Mouse (Mus musculus): ENCODE data around the gene Bpifb6.

The Bpifb6 gene

DNA sequence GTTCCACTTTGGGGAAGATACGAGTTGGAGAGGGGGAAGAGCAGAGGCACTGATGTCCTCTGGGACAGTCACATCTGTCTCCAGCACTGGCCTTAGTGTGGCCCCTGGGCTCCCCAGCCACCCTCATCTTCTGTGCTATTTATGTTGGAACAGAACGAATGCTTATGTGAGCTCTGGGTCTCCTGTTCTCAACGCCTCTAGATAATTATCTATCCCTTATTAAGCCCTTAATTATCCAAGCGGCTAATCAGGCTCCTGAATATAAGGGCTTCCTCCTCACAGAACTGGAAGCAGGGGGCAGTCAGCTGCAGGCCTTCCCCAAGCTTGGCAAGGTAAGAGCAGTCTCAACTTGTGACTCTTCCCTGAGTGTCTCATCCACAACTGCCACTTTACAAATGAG is at the start of gene Bpifb6:
TSS of gene Bpifb6 (plus strand) at position 301 of the 400 bp plus-strand sequence.
- DNase-seq (ENCODE audit: low read depth), result no peak

DNA sequence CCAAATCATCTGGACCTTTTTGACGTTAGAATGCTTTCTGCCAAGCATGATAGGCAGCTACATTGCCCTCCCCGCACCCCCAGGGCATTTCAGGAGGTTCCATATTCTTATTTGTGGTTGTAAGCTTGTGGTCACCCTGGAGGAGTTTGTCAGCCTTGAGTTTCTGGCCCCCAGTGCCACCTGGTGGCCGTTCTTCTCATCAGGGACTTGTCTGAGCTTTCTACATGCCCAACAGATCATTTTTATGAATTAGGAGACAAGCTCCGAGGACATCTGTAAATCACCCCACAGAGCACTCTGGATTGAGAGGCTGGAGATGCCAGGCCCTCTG is 49.2 kb upstream of the Bpifb6 start:
- peak; percentile 40 for DNase-seq (ENCODE audit: low read depth)

DNA sequence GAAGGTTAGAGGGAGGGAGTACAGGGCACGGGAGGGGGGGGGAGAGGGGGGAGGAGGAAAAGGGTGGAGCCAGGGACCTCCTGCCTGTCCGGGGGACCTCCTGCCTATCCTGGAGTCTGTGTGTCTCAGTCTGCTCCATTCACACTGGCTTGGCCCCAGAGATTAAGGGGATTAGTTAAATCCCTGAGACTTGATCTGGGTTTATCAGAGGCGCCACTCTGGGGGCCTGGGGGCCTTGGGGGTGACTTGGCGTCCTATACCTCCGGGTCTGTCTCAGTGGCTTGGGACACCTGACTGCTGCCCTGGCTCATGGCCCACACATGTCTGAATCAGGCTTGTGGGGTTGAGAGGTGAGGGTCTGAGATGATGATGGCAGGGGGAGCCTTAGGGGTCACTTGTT is 46.6 kb upstream of the Bpifb6 start:
- no peak for DNase-seq (ENCODE audit: low read depth)

DNA sequence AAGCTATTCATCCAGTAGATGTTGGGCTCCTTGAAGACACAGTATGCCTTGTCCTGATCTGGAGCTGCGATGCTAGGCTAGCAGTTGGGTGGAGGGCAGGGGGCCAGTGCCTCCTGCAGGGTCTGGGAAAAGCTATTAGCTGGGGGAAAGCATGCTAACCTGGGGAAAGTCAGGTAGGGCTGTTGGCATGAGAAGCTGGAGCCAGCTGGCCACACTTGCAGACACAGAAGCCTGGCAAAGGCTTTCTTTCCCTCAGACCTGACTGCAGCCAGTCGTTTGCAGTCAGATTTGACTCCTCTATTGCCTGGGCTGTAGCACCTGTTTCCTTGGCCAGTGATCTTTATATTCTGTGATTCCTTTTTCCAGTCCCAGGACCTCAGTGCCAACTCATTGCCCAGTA is 40.6 kb upstream of the Bpifb6 start:
- DNase-seq (ENCODE audit: low read depth), result no peak

DNA sequence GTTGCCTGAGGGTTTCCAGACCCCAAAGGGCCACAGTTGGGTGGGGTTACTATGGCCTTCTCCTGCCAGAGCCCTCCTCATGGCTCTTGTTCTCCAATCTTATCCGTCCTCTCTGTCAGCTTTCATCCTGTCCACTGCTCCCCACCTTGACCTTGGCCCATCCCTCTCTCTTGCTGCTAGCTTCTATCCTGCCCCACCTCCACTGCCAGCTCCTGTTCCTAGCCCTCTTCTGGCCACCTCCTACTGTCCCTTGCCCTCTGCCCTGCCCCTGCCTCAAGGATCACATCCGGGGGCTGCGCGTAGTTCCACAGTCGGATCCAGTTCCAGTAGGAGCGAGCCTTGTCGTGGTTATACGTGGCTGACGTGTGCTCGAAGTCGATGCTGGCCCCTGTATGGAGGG is 39.9 kb upstream of the Bpifb6 start:
- no peak for DNase-seq (ENCODE audit: low read depth)

DNA sequence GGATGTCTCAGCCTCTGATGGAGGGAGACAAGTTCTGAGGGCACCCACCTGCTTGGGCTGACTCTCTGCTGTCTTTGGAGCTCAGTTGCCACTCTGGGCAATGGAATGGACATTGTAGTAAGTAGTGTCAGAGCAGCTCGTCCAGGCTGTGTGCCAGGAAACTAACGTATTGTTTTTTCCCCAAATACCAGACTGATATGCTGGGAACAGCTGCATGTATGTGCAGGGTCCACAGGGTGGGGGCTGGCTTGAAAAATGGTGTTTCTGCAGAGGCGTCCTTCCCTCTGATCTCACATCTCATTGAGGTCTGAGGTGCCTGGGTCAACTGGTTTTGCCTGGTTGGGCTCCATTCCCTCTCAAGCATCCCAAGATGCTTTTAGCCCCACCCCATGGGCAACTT is 39.5 kb upstream of the Bpifb6 start:
- no peak for DNase-seq (ENCODE audit: low read depth)

DNA sequence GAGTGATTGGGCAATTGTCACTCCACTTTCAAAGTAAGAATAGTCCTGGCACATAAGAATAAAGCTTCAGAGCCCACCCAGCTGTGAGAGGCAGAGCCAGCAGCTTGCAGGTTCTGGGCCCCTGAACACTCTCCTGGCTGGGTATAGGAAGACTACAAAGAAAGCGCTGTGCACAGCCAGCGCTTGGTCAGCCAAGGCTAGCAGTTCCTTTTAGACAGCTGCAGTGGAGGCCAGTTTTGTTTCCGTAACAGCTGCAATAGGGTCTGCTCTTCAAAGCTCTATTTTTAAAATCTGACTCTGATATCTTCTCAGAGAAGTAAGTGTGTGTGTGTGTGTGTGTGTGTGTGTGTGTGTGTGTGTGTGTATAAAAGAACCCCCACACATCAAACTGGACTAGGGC is 38.2 kb upstream of the Bpifb6 start:
- DNase-seq (ENCODE audit: low read depth), result no peak

DNA sequence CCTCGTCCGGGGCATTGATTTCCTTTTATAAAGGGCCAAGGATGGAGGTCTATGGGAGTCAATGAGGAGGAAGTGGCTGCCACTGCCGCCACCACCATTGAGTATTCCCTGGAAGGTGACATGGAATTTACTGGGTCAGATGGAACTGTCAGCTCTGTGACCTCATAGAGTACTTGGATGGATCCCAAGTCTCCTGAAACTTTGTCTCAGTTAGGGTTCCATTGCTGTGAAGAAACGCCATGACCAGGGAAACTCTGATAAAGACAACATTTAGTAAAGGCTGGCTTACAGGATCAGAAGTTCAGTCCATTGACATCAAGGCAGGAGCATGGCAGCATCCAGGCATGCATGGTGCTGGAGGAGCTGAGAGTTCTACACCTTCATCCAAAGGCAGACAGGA is 29.2 kb upstream of the Bpifb6 start, which contains the start of gene Sun5:
TSS of gene Sun5 (minus strand) at position 101 of the 400 bp plus-strand sequence.
- no peak for DNase-seq (ENCODE audit: low read depth)

DNA sequence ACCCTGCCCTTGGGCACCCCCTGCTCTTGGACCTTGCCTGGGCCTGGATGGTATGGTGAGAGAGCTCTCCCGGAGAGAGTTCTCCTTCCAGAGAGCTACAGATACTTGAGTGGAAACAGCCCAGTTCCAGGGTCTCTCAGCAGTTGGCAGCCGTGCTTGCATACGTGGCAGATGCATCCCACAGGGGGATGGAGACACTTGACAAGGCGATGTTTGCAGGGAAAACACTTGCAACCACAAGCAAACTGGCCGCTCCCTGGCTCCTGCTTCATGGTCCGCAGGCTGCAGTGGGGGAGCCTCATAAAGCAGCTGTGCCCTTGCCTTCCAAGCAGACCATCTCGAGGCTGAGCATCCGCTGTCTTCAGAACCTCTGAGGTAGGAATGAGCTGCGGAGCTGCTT is 25.4 kb upstream of the Bpifb6 start, which contains the start of gene Bpifb2:
TSS of gene Bpifb2 (plus strand) at position 301 of the 400 bp plus-strand sequence.
- no peak for DNase-seq (ENCODE audit: low read depth)

DNA sequence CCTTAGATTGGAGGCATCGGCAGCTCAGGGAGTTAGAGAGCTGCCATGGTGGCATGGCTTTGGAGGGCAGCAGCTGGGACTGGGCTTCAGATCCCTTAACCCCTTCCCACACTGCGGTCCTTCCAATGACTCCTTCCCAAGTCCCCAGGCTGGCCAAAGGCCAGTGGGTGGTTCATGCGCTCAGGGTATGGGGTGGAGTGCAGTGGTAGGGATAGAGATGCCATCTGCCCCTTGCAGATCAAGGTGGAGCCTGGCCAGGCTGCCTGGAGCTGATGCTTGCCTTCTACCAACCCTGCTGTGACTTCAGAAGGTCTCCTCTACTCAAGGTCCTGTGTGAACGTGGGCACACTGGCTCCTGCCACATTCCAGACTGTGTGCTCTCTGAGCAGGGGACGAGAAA is 1.1 kb upstream of the Bpifb6 start:
- no peak for DNase-seq (ENCODE audit: low read depth)

DNA sequence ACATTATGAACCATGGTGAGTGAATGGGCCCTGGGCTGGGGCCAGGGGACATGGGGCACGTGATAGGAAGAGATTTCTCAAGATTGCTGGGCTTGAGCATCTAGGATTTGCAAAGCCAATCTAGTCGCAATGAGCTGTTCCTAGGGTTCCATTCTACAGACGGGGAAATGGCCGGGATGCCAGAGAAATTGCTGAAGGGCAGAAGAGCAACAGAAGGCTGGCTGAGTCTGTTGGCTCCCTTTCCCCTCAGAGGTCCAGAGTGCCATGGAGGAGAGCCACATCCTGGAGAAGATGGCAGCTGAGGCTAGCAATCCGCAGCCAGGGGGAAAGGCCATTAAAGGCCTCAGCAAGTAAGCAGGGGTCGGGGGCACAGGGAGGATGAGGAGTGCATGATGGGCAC is 2.5 kb downstream of the Bpifb6 start:
- DNase-seq (ENCODE audit: low read depth), result no peak

DNA sequence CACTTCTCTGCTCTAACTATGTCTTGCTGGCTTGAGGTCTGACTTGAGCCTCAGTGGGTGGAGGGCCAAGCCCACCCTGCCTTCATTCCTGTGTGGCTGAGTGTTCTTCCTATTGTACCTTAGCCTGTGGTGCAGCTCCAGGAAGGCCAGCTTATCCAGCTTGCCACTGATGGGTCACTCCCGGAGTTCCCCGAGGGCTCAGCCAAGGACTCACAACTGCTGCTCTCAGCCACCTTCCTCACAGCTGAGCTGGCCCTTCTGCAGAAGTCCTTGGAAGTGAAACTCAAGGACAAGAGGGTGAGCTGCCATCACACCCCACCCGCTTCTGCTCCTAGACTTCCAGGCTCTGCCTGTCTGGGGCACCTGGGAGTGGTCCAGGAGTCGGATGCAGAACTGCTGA is 6.4 kb downstream of the Bpifb6 start:
- no peak for DNase-seq (ENCODE audit: low read depth)

DNA sequence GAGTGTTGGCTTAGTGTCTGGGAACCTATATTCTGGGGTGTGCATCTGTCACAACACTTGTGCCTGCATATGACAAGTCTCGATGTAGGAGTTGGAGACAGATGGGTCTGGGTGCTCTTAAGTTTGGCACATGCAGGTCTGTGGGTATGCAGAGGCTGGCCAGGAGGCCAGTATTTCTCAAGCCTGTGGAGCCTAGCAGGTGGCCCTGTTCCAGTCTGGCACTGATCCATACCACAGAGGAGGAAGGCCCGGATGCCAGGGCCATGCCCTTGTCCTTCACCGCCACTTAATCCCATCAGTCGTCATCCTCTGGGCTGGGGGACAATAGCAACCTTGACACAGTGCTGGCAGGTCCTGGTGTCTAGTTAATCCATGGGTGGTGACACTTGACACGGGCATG is 14.0 kb downstream of the Bpifb6 start:
- no peak for DNase-seq (ENCODE audit: low read depth)

DNA sequence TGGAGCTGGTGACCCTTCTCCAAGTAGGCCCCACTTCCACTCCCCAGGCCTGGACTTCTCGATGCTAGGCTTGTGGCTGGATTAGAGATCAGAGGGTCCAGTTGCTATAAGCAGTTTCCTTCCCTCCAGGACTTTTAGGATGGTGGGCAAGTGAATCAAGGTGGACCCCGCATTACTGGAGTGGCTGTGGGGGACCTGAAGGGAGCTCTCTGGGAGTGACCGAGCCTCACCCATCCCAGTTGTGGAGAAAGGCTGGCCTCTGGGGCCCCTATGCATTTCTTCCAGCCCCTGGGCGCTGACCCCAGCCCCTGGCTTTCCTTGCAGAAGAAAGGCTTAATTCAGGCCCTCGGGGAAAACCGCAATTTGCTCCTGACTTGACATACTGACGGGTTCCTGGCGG is 17.7 kb downstream of the Bpifb6 start, which contains the start of gene Bpifb3:
TSS of gene Bpifb3 (plus strand) at position 301 of the 400 bp plus-strand sequence.
- DNase-seq (ENCODE audit: low read depth), result no peak

DNA sequence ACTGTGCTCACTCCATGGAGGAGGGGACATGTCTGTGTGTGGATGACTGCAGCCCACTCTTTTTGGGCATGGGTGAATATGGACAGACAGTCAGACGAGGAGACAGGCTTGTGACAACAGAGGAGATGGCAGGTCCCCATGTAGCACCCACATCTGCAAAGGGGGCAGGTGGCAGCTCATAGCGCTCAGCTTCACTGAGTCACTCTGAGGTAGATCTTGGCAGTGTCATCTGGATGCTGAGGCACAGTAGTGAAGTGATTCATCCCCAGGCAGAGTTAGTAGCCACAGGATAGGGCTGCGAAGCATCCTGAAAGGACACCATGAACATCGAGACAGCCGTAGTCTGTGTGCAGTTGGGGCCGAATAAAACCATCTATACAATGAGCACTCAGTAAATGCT is 21.1 kb downstream of the Bpifb6 start:
- no peak for DNase-seq (ENCODE audit: low read depth)

DNA sequence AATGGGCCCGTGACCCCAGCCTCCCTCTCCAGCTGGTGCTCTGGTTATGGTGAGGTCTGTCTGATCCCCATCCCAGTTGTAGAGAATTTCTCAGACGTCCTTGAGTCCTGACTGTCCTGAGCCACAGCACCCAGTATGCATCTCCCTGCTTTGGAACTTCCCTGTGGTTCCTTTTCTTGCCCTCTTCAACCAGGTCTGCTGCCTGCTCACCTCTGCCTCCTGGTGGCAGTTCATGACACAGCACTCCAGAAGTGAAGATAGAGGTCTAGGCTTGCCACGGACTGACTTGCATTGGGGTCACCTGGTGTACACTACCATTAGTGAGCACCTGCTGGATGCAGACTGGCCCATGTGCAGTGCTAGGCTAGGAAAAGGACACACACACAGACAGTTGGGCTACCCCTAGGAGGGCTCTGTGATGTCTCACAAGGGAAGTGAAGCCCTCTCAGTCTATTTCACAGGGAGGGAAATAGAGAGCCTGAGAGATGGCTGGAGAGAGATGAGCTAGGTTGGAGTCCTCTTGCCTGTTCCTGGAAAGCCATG is 29.8 kb downstream of the Bpifb6 start:
- peak; percentile 20 for DNase-seq (ENCODE audit: low read depth)

DNA sequence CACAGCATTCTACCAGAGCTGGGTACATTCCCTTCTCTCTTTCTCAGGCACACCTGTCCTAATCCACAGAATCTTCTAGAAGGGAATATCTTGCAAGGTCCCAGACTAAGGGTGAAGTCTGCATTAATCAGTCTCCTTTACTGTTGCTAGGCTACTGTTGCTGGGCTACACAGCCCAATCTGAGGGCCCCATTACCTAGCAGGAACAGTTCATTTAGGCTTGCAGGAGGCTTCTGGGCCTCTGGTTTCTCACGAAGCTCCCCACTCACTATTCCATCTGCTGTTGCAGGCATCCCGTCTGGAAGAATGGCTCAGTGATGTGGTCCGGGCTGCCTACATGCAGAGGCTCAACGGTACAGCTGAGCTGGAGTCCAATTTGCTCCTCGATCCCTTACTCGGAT is 30.9 kb downstream of the Bpifb6 start:
- DNase-seq (ENCODE audit: low read depth), result no peak

DNA sequence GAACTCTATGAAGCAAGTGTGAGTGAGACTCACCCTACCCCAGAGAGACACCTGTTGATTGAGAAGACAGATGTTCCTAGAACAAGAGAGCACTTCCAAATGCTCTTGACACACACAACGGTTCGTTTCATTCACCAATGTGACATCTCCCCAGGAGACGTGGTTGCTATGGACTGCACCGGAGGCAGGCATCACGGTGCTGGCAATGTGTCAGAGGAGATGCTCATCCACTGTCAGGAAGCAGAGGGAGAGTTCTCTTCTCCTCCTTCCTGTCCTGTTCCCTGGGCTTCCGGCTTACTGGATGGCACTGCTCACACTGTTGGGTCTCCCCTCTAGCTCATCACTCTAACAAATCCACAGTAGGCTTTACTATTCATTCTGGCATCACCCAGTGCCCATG is 33.1 kb downstream of the Bpifb6 start:
- DNase-seq (ENCODE audit: low read depth), result no peak

DNA sequence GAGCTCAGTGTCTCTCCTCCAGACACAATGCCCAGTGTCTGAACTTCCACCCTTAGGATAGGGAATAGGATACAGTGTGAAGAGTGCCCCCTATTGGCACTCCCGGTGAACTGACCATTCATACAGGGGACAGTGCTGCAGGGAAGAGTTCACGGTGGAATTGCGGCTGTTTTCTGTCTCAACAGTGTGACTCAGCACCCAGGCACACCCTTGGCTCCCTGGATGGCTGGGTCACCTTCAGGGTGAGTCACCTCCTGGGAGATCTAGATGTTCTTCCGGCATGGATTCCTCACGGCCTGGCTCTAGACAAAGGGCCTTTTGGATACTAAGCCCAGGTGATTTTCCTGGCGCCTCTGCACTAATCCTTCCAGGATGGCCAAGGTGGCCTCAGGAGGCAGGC is 35.2 kb downstream of the Bpifb6 start:
- DNase-seq (ENCODE audit: low read depth), result no peak

DNA sequence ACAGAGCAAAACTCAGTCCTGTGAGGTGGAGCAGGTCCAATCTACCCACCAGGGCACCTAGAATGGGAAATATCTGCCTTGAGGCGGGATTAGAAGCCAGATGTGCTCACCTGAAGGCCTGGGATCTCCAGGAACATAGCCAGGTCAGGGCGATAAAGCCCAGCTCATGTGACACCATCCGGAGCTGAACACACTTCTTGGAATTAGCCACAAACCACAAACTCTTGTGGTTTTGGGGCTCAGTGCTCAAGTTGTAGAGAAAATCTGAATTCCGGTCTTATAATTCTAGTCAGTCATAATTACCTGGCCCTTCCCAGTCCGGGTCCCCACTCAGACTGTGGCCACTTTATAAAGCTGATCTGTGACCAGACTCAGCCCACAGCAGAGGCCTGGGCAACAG is 37.7 kb downstream of the Bpifb6 start, which contains the start of gene Bpifb4:
TSS of gene Bpifb4 (plus strand) at position 370 of the 400 bp plus-strand sequence.
- DNase-seq (ENCODE audit: low read depth), result no peak

DNA sequence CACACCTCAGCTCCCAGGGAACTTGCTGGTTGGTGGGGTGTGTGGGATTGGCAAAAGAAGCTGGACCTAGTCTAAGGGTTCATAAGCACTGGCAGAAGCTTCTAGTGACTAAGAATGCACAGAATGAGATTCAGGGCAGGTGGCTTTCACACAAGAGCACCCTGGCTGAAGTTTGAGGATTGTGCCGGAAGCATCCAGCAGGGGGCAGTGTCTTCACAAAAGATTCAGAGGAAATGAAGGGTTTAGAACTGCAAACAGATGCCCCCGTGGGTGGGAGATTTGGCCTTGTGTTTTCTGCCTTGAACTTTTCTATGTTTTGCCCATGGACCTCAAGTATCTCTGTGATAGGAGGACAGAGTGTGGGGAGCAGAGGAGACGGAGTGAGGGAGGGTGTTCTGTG is 43.3 kb downstream of the Bpifb6 start:
- DNase-seq (ENCODE audit: low read depth), result peak; percentile 51

DNA sequence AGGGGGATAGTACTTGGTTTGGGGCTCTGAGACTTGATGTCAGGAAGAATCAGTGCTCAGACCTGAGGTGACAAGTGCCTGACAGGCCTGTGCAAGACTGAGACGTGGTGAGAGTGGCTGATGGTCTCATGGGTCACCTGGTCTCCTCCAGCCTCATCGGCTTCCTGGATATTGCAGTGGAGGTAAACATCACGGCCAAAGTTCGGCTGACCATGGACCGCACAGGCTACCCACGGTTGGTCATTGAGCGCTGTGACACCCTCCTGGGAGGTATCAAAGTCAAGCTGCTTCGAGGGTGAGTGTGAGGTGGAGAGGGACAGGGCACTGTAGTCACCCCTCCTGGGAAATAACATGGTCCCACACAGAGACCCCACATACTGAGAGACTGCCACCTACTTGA is 44.4 kb downstream of the Bpifb6 start:
- no peak for DNase-seq (ENCODE audit: low read depth)

DNA sequence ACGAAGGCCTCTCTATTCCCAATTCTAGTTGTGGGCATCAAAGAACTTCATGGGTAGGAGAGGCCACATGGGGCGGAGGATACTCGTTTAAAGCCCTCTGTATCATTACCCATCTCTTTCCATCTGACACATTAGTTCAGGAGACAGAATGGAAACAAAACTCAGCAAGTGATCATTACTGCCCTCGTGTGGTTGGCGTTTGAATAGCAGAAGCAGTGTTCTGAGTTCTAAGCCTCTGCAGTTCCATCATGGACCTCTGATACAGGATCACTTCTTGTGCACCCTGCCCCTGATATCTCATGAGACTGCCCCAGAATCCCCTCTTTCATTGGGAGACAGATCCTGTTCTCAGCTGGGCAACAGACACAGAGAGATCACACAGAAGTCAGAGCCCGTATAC is 52.7 kb downstream of the Bpifb6 start:
- DNase-seq (ENCODE audit: low read depth), result peak; percentile 67

DNA sequence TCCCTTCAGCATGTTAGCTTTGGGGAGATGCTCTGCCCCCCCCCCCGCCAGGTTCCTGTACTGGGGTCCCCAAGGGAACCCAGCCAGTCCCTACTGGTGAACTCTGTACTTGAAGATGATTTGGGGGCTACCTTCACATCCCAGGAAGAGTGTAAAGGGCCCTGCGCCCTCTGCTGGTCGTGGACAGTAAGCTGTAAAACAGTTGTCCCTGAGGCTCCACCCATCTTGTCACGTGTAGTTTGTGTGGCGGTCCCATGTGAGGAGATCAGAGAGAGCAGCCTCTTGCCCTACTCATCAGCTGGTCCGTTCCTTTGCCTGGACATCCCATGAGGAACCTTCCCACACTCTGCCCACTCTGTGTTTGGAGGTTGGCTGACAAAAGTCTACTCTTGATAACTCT is 53.6 kb downstream of the Bpifb6 start:
- peak; percentile 46 for DNase-seq (ENCODE audit: low read depth)

All from naive thymus-derived CD4-positive, alpha-beta T cell, adult 2 months (primary cell).